Mouse (Mus musculus) c-Kit-negative CD71-positive TER-119-positive erythroid progenitor cells, embryonic 14.5 days (primary cell): ENCODE results near the gene Flcn.
"Not testable (repeated sequence)": the region's sequence is repeated elsewhere in the genome, so short reads cannot be mapped to it uniquely, and the experiment has no call there.

ENCODE experiments used
- DNase-seq: peaks from one replicate; pipeline ENCODE4 v3.0.0-alpha.2; 2013; ENCODE audit warnings: low read depth, low spot score

Gene Flcn

DNA sequence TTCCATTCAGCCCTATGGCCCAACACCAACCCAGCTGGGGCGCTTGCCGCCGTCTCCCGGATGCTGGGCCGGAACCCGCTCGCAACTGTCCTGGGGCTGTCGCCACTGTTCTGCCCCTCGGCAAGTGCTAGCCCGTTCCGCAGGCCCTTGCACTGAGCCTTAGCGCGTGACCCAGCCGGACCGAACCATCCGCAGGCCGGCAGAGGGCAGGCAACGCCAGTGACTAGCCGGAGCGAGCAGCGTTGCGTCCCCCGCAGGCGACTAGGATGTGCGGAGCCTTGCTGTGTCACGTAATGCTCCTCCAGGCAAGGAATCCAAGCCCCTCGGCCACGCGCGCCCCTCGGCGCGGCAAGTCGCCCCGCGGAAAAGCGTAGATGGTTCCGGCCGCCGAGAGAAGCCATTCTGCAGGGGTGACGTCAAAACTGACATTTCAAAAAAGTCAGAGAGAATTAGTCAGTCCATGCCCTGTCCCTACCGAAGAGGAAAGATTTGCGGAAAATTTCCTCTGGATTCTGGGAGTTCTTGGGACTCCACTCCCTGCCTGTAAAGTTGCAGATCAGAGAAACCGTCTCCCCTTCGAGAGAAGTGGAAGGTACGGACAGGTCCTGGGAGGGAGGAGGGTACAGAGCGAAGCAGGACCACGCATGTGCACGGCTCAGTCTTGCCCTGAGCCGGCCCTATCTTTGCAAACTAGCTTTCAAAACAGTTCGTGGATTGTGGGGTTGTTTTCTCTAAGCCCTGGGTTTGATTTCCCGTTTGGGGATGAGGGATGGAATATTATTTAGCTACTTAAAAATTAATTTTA is at the start of gene Flcn:
Gene Flcn, minus strand, starts transcription at position 347 of the 805 bp plus-strand sequence.
- DNase-seq: peak; percentile 77

DNA sequence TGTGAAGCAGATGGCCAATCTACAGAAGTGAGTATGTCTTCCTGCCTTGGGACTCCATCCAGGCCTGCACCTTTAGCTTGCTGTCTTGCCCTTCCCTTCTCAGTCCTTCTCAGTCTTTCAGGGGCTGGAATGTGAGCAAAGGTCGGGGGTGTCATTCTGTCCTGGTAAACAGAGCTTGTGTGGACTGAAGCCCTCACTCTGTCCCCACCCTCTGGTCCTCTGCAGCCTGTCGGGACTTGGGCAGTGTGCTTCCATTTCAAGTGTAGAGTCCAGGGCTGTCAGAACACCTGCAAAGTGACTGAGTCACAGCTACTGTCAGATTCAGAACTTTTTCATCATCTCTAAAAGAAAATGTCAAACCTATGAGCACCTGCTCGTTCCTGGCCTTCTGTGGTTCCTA is 43.0 kb upstream of the Flcn start:
- no peak for DNase-seq

DNA sequence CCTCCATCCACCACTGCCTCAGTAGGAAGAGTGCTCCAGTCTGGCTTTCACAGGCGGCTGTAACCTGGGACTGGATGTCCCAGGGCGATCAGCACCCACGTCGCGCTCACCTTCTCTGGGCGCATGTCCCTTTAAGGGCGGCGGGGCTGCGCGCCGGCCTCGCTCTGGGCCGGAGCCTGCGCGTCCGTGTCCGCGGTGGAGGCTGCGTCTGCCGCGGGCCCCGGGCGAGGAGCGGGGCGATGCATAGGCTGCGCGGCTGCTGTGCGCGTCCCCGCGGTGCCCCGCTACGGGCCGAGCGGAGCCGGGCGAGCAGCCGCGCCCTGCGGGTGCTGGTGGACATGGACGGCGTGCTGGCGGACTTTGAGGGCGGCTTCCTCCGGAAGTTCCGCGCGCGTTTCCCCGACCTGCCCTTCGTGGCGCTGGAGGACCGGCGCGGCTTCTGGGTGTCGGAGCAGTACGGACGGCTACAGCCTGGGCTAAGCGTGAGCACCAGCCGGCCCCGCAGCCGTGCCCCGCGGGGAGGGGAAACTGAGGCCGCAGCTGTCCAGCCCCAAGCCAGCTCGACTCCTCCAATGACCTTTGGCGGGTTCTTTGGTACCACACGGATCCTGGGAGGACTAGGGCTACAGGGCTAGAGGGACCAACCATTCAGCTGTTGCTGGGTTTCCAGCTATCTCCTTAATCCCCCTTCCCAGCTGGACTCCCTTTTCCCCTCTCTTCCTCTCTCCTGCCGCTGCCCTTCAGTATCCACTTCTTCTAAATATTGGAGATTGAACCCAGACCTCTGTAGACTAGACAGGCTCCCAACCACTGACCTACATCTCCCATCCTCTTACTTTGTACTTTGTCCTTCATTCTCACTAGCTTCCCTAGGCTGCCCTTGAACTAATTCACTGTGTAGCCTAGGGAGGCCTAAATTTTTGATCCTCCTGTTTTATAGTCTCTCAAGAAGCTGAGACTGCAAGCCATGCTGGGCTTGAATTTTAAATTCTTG is 38.4 kb upstream of the Flcn start:
- DNase-seq: peak; percentile 27

DNA sequence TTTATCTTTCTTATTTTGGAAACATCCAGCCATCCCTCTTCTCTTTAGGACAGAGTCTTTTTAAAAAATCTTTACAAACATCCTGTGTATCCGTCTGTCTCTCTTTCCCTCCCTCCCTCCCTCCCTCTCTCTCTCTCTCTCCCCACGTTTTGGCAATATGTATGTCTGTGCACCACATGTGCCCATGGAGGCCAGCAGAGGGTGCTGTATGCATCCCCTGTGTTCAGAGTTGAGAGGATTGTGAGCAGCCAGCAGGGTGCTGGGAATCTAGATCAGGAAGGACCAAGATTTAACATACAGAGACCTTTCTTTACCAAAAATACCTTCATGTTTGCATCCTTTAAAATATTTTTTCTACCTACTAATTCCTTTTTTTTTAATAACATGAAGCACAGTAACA is 37.3 kb upstream of the Flcn start:
- peak; percentile 41 for DNase-seq

DNA sequence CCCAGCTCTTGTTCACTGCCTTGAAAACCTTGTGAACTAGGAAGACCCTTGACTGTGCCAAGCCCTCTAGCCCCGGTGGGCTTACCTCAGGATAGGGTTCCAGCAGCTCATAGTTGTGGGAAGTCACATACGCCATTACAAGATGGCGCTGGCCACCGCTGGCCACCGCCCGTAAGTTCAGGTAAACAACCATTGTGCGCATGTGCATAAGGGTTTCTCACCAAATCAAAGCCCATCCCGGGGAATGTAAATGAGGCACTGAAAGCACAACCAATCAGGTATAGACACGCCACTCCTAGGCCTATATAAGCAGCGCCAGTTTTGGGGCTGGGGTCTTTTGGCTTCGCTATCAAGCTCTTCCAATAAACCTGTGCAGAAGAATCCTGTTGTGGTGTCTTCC is 36.5 kb upstream of the Flcn start:
- no peak for DNase-seq

DNA sequence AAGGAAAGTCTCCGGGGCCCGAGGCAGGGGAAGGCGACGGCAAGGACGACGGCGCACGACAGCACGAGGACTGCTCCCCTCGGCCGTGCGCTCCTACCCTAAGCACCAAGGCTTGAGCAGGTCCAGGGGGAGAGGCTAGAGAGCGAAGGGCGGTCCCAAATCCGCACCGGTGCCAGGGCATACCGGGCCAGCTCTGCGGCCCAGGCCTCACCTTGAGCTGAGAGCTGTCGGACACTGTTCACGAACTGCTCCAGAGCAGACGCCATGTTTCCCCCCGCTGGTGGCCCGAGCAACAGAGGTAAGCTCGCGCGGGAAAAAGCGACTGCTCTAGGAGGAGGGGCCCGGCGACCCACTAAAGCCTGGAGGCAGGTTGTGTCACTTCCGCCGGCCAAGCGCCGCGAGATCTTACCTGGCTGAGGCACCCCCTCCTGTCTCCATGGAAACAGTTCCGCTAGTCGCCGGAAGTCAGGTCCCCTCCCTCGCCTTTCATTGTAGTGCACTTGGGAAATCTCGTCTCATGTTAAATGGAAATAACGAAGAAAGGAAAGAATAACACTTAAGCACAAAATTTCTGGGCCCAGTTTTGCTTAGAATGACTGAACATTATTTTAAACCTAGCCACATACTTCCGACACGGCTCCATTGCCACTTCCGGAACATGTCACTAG is 29.8 kb upstream of the Flcn start, which contains the start of gene Cops3:
Gene Cops3, minus strand, starts transcription at position 380 of the 668 bp plus-strand sequence.
- DNase-seq: peak; percentile 91

DNA sequence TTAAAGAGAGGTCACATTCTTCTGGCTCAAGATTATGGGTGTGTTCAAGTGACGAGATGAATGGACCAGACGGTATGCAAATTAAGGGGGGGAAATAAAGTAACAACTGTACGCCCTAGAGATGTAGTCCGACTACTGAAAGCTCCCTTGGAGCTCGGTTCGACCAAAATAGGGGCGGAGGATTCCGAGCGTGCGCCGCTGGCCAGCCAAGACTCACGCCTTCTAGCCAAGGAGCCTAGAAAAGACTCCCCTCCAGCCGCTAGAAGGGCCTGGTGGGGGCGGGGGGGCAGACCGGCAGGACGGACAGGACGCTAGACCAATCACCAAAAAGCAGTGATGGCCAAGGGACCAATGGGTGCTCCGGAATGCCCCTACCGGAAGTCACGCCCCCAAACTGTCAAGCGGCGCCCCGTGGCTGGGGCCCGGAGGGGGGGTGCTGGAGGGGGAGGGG is 29.2 kb upstream of the Flcn start, which contains the start of gene Nt5m:
Gene Nt5m, plus strand, starts transcription at position 440 of the 451 bp plus-strand sequence.
- peak; percentile 89 for DNase-seq

DNA sequence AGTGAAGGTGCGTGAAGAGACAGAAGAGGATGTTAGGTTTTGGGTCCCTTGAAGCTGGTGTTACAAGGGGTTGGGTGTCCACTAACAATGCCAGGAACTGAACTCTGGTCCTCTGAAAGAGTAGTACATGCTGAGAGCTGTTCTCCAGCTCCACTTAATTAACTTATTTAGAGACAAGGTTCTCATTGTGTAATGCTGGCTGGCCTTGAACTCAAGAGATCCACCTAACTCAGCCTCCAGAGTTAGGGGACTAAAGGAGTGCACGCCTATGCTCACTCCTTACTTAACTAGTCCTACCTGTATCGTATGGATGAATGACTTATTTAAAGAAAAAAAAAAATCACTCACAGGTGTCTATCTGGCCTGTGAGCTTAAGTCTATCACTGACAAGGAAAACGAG is 28.6 kb upstream of the Flcn start:
- no peak for DNase-seq

DNA sequence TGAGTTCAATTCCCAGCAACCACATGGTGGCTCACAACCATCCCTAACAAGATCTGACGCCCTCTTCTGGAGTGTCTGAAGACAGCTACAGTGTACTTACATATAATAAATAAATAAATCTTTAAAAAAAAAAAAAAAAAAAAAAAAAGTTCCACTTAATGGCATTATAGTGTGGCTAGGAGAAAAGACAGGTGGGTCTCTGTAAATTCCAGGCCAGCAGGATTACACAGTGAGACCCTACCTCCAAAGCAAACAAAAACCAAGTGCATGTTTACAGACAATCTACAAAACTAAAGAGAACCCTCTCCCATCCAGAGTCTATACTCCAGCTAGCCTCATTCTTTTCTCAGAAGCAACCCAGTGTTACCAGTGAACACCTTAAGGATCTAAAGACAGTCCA is 28.0 kb upstream of the Flcn start:
- DNase-seq: not testable (repeated sequence)

DNA sequence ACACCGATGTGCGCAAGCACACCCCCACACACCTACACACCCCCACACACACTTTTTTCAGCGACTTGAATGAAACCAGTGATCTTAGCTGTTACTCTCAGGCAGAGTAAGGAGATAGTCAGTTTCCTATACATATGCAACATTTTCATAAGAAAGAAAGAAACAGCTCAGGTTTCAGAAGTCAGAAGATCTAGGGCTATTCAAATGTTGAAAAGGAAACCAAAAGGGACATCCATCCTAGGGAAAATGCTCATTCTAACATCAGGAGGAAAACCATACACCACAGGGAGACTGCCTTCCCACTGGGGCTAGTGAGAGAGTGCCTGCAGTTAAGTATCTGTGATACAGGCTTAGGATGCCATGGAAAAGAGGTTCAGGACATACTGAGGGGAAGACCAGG is 11.8 kb upstream of the Flcn start:
- DNase-seq: no peak

DNA sequence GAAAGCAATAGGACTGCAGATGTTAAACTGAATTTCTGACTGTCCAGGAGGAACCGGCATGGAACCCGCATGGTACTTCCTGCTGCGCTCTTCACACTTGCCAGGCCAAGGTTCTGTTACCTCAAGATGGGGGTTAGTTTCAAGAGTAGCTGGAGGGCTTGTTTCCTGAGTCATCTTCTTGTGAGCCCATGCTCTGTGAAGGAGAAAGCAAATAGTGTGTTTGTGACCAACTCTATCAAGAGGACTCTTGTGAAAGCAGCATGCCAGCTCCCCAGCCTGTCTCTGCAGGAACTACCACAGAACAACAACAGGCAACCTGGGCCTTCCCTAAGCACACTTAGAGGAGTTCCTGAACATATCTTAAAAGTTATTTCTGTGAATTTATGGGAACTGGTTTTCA is 8.1 kb upstream of the Flcn start:
- DNase-seq: no peak

DNA sequence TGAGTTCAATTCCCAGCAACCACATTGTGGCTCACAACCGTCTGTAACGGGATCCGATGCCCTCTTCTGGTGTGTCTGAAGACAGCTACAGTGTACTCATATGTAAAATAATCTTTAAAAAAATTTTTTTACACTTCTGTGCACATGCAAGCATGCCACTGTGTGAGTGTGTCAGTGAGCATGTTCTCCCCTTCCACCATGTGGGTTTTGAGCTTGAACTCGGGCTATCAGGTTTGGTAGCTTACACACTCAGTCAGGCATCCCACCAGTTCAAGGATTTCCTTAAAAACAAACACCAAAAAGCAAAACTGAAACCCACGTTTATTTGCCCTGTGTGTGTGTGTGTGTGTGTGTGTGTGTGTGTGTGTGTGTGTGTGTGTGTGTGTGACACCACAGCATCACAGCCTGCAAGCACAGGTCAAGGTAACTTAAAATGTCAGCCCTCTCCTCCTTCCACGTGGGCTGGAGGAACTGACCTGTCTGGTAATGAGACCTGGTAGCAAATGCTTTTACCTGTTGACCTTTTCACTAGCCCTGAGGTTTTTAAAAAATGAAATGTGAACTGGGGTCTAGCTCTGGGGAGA is 5.8 kb upstream of the Flcn start:
- no peak for DNase-seq

DNA sequence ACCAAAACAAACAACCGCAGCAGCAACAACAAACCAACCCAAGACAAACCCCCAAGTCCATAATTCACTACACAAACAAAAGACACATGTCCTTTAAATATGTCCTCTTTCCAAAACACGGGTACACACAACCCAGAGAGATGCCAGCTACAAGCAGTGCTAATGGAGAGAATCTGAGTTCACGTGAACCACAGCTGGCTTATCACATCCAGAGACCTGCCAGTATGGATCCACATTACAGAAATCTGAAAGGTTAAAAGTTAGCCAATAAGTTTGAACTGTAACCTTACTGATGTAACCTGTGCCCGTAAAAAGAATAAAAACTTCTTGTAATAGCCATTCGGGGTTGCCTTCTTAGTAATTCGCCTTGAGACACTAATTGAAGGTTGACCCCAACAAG is 5.1 kb upstream of the Flcn start:
- DNase-seq: no peak

DNA sequence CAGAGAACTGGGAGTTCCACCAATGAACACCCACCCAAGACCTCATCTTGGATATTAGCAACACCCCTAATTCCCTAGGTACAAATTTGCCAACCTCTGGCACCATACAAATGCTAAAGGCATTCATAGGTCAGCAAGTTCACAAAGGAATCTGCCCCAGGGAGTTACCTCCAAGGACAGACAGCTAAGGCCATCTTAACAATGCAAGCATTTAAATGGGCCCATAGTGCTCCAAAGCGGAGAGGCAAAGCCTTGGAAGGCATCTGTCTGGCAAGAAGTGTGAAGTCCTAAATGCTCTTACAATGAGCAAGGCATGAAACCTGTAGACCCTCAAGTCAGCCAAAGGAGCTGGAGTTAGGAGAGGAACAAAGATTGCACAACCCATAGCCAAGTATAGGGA is 4.5 kb upstream of the Flcn start:
- no peak for DNase-seq

DNA sequence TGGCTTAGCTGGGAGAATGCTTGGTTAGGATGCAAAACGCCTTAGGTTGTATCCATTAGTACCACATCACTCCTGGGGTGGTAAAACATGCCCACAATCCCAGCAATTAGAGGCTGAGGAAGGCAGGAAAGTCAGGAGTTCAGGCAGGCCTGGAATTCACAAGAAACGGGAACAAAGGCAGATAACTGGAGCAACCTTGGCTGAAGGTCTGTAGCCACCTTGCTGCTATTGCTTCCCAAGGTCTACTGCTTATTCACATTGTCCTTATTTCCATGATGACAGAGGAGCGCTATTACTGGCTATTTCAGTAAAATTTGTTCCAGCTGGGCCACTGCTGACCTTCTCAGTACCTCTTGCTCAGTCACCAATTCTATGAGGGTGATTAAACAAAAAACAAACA is 3.5 kb upstream of the Flcn start:
- no peak for DNase-seq

DNA sequence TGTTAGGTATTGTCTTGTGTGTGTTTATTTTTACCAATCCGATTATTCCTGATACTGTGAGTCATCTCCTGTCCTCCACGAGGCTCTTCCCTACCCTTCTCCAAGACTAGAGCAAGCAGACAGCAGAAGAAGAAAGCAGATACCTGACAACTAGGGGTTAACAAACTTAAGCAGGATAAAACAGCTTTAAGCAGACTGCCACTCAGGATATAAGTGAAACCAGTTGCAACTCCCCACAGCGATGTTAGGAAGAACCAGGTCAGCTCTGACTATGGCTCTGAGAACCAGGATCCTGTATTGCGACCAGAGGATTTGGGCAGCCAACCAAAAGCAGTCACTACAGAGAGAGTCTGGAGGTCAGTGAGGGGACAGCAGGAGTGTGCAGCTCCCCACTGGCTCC is 1.4 kb upstream of the Flcn start:
- no peak for DNase-seq

DNA sequence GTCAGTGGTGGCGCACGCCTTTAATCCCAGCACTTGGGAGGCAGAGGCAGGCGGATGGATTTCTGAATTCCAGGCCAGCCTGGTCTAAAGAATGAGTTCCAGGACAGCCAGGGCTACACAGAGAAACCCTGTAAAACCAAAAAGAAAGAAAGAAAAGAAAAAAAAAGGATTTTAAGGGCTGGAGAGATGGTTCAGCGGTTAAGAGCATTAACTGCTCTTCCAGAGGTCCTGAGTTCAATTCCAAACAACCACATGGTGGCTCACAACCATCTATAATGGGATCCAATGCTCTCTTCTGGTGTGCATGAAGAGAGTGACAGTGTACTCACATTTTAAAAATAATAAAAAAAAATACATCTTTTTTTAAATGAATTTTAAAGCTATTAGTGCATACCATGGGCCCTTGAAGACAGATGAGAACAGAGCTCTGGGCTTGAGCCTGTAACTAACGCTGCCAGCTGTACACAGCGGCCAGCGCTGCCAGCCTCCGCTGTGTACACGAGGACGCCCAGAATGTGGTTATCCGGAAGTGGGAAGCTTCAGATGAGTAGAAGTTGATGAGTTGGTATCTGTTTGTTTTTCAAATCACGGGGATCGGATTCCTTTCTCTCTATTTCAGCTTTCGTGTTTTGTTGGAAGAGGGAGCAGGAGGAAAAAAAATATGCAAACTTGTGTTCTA is 803 bp upstream of the Flcn start:
- no peak for DNase-seq

DNA sequence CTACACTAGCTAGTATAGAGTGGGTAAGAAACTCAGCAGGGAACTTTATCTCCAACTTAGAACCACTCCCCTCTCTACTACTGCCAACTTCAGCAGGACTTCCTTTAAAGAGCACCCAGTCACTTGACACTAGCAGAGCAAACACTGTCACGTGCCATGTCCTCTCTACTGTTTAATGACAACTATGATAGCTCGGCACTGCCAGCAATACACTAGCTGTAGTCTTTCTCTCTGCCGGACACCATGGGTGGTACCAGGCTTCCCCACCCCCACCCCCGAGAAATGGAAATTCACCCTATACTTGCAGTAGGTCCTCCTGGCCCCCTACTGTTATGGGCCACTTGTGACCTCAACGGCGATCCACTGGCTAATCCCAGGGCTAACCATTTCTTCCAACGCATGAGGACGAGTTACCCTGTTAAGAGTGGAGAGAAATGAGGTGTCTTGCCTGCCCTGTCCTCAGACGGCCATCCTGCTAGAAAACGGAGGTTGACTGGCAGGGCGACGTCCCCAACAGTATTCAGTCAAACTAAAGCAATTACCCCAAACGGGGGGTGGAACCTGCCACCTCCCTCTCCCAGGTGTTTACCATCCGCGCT is 646 bp downstream of the Flcn start:
- peak; percentile 29 for DNase-seq

DNA sequence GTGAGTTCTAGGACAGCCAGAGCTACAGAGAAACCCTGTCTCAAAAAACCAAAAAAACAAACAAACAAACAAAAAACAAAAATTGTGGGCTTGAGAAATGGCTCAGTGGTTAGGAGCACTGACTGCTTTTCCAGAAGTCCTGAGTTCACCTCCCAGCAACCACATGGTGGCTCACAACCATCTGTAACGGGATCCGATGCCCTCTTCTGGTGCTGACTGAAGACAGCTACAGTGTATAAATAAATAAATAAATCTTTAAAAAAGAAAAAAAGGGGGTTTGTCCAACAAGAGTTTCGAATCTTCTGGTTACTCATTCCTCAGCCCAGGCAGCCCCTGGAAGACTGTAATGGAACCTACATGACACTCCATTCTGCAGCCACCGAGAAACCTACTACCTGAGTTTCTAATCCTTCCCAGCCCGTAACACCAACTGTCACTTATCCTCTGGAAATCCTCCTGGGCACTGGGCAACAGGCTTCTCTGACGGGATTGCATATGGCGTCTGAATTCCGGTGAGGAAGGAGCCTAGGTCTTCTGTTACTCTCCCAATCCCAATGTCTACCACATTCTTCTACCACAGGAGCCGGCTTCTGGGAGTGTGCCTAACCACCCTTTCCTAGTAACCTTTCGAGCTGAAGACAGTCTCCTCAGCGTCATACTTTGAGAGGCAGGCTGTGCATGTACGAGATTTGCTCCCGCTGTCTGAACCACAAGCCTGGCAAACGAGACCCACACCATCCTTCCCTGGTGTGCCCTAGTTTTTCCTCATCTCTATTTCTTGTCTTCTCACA is 1.5 kb downstream of the Flcn start:
- DNase-seq: no peak

DNA sequence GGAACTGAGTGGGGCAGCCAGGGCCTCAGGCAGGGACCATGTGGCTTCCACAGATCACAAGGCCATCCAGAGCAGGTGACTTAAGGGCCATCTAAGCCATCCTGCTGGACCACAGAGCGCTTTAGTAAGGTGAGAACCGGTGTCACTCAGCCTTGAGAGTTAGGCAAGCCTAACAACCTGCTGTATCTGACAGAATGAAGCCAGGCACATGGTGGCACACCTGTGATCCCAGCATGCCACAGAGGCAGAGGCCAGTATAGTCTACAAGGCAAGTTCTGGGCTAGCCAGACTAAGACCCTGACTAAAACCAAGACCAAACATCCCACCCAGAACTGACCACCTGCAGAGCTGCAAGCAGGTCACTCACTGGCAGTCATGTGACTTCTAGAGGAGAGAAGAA is 4.2 kb downstream of the Flcn start:
- DNase-seq: no peak
